Mouse (Mus musculus) mesoderm, embryonic 11.5 days (tissue): Measurements from ENCODE around the gene Abi3.

Experiments
- DNase-seq: peaks from one replicate; pipeline ENCODE4 v3.0.0-alpha.2; 2012; ENCODE audit warnings: low read depth, low spot score

The Abi3 gene

GRCm38 (mm10) chr11:95789451-95789891 is 52.8 kb downstream of the Abi3 start:
- DNase-seq = no peak

DNA sequence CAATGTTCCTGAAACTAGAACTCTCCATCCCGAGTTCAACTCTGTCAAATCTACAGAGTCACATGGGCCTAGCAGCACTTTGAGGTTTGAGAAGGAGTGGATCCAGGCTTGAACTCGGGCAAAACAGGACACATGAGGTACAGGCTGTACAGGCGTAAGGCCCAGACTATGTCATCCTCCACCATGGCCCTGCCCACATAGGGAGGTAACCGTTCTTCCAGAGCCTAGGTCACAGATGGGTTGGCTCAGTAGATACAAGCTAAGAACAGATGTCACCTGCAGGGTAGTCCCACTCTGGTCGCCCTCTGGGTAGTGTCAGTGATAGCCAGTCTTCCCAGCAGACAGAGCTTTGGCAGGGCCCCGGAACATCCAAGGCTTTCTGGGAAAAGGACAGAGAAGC is 55.8 kb downstream of the Abi3 start:
- DNase-seq = no peak

DNA sequence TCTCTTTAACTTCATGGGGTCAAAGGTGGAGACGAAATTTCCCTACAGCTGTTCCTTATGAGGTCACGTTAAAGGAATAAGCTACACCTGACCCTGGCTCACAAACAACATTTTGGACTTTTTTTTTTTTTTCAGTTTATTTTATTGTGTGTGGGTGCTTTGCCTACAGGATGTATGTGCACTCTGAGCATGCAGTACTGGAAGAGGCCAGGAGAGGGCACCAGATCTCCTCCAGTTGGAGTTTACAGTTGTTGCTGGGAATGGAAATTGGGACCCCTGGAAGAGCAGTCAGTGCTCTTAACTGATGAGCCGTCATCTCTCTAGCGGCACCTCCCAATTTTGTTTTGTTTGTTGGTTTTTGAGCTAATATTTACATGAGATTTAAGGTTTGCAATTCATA is 56.6 kb downstream of the Abi3 start:
- DNase-seq = peak; percentile 33

DNA sequence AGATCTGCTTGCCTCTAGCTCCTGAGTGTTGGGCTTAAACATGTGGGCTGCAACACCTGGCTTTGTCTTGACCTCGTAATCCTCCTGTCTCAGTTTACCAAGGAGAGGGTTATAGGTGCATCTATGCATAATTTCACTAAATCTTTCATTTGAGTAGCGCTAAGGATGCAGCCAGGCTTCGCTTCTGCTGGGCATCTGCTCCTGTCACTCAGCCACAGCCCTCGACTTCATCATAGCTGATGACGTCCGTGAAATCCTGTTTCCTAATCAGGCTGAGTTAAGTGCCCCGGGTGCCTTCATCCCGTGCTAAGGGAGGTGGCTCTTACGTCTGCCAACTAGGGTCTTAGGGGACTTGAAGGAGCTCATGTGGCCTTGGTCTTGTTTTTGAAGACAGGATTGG is 58.3 kb downstream of the Abi3 start:
- DNase-seq = no peak

GRCm38 (mm10) chr11:95783457-95783856 is 58.8 kb downstream of the Abi3 start:
- DNase-seq = no peak

GRCm38 (mm10) chr11:95781557-95781956 is 60.7 kb downstream of the Abi3 start:
- DNase-seq = no peak

DNA sequence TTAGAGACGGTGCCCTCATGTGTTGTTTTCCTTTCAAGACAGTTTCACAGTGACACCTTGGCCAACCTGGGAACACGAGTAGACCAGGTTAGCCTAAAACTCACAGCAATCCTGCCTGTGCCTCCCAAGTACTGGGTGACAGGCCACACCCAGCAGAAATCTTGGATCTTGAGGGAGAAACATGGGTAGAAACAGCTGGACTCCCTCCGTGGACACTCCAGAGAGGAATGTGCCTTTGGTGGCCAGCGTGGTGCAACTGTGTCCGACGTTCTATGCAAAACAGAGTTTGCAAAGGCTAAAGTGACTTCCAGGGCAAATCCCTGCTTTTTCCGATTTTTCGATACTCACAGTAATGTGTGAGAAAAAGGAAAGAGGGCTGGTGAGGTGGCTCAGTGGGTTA is 61.8 kb downstream of the Abi3 start:
- DNase-seq = no peak
